Mouse (Mus musculus) heart, adult 8-10 months (tissue): ENCODE measurements at regions not wholly inside any gene's neighbourhood (a gene's known extent, or its start where the extent isn't known, plus 50 kb on each side); places are given as distances from the start of the nearest gene placed in this dataset.
"Not testable (repeated sequence)": the region's sequence is repeated elsewhere in the genome, so short reads cannot be mapped to it uniquely, and the experiment has no call there.

Experiments used
- DNase-seq: peaks from one replicate; pipeline ENCODE4 v3.0.0; 2022; ENCODE audit warnings: low spot score

- no peak for DNase-seq
These were observed 745.1 kb upstream of the Gm19410 start for GRCm38 (mm10) chr8:35020480-35020879.

DNA sequence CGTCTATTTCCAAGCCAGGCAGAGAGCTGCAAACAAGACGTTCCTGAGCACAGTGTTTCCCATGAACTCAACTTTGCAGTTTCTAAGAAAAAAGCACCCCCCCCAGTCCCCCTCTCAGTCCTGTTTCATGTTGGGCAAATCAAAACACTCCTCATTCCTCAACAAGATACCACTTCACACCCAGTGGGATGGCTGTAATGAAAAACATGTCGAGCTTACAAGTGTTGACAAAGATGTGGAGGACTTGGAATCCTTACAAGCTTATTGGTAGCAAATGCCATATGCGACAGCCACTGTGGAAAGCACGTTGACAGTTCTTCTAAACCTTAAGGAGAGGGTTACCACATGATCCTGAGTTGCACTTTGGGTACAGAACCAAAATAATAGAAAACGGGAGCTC, 742.9 kb upstream of the Gm19410 start:
- DNase-seq: no peak

DNA sequence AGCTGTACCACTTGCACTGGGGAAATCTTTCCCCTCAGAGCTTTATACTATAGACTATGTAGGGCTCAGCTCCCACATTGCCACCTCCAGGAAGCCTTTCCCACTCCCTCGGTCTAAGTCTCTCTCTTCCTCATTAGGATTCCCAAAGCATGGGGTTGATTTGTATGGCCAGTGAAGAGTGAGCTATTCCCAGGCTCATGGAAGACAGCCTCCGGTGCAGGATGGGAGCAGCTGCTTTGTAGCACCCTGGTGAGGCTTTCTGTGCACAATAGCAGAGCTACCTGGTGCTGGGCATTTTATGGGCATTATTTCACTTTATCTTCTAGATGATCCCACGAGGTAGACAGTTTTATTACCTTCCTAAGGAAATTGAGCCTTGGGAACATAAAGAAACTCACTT, 717.8 kb upstream of the Gm19410 start:
- DNase-seq: no peak

DNA sequence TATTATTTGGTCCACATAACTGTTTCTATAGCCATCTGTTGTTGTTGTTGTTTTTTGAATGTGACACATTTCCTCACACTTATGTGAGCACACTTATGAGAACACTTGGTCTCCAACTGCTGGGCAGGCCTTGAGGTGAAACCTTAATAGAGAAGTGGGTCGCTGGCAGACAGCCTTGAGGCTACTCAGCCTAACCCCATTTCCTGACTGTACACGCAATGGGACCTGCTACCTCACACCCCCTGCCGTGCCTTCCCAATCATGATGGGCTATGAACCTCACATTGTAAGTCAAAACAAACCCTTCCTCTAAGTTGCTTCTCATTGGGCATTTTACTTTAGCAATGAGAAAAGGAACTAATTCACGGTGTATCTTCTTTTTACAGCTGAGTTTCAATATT, 712.1 kb upstream of the Gm19410 start:
- no peak for DNase-seq

DNA sequence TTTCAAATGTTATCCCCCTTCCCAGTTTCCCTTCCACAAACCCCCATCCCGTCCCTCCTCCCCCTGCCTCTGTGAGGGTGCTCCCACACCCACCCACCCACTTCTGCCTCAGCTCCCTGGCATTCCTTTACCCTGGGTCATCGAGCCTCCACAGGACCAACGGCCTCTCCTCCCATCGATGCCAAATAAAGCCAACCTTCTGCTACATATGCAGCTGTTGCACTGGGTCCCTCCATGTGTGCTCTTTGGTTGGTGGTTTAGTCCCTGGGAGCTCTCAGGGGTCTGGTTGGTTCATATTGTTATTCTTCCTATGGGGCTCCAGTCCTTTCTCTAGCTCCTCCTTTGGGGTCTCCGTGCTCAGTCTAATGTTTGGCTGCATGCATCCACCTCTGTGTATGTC, 704.5 kb upstream of the Gm19410 start:
- no peak for DNase-seq

- DNase-seq: no peak
These were observed 697.4 kb upstream of the Gm19410 start for GRCm38 (mm10) chr8:35068228-35068627.

DNA sequence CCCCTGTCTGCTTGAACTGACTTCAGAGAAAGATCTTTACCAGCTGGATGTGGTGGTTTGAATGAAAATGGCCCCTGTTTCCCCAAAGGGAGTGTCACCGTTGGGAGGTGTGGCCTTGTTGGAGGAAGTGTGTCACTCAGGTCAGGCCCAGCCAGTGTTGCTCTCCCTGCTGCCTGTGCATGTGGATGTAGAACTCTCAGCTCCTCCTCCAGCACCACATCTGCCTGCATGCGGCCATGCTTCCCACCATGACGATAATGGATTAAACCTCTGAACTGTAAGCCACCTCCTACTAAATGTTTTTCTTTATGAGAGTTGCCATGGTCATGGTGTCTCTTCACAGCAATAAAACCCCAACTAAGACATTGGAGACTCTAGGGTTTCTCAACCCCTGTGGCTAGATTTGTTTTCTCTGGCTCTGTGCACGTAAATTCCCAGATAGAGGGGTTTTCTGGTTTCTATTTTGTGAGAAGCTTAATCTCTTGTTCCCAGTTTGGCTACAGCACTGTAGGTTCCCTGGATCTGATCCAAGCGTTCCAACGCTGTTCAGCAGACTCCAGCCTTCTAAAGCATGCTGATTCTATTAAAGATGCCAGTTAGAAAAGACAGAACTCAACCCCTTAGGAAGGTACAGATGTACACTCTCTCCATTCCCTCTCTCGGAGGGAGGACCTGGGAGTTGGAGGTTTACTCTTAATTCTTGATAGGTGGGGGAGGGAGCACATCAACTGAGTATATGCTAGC, 695.2 kb upstream of the Gm19410 start:
- DNase-seq: peak; percentile 28

DNA sequence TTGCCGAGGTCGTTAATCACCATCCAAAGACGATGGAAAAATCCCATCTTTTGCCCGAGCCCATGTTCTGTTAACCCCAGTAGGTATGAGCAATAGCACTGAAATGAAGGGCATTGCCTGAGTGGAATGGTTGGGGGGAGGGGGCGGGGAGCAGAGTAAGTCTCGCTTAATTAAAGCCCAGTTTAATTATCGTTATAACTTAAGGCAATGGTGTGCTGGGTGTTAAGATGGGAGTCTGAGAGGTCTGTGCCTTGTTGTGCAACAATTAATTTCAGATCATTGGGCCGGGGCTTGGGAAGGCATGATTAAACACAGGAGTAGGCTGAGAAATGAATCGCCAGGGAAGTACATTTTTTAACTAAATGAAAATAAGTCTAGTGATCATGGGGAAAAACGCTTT, 689.6 kb upstream of the Gm19410 start:
- DNase-seq: no peak

DNA sequence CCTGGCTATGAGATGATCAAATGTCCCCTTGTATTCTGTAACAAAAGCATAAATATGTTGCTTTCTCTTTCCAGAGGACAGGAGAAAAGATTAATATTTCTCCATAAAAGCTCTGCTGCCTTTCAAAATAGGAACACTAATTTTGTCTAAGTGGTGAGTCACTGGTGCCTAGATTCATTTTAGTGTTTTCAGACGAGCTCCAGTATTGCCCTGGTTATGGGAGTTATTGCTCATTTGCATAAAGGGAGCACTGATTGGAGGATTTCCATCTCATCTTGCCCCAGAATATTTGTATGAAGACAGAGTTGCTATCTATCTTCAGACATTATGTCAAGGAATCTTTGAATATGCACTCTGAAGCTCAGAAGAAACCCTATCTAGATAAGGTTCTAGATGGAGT, 682.4 kb upstream of the Gm19410 start:
- no peak for DNase-seq

DNA sequence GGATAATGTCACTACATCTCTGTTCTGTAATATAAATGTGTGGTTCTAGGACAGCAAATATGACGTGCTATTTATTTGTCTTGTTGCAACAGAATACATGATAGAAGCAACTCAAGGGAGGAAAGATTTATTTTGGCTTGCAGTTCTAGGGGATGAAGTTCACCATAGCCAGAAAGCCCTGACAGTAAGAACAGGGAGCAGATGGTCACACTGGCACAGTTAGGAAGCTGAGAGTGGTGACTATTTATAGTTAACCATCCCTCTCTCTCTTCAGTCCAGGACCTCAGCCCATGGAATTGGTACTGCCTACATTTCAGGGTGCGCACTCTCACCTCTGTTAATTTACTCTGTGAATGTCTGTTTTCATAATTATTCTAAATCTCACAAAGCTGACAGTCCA, 678.5 kb upstream of the Gm19410 start:
- no peak for DNase-seq

DNA sequence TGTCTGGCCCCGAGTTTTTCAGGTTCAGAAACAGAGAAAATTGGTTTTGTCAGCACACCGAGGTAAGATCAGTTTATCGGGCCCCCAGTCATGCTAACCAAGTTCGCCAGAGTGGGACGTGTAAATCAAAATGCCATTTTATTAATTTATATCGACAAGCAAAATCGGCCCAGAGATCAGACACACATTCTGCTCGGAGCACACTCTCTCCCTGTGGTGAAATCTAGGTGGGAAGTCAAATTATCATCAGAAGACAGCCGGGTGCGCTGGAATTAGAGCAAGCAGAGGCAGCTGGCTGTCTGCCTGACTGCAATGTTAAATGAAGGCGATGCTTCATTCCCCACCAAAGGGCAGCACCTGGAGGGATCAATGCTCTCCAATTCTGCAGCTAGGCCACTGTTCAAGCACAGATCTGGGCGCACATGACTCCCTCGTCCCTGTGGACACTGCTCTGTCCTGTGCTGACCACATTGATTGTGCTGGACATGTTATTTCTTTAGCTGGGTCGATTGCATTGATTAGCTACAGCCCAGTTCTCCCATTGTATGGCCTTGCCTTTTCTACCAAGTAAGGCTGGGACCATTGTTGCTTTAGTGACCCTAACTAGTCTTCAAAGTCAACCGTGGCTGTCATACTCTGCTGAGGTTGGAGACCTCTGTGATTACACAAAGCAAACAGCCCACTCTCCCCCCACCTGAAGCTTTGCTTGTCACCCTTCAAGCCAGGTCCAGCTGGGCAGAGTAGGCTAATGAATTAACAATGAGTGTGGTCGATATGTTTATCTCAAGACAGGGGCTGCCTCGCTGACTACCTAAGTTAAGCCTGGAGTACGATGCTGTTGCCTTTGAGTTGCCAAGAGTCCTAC, 677.0 kb upstream of the Gm19410 start:
- no peak for DNase-seq

DNA sequence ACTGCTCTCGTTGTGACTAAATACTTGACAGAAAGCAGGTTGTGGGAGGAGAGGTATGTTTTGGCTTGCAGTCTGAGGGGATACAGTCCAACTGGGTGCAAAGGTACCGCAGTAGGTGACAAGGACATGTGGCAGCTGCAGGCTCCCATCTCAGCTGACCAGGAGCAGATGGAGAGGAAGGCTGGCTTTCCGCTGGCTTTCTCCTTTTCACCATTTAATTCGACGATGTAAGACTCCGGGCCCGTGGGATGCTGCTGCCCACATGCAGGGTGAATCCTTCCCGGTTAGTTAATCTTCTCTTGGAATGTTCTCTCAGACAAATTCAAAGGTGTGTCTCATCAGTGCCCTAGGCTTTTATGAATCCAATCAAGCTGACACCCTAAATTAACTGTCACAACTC, 676.1 kb upstream of the Gm19410 start:
- no peak for DNase-seq

- no peak for DNase-seq
These were observed 663.9 kb upstream of the Gm19410 start for GRCm38 (mm10) chr8:35101701-35102100.

GRCm38 (mm10) chr8:35102102-35102501, 663.5 kb upstream of the Gm19410 start:
- DNase-seq: not testable (repeated sequence)

DNA sequence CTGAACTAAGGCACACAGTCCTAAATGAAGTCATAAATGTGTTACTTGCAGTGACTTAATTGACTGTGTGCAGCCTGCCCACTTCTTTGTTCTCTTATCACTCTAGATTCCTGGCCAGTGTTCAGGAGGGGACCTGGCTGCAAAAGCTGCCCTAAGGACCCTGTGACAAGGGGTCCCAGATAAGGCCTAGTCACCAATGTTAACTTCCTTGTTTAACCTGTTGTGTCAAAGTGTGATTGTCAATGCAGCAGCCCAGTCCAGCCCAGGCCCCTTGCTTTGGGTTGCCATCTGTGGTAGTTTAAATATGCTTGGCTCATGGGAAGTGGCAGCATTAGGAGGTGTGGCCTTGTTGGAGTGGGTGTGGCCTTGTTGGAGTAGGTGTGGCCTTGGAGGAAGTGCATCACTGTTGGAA, 661.1 kb upstream of the Gm19410 start:
- DNase-seq: not testable (repeated sequence)

DNA sequence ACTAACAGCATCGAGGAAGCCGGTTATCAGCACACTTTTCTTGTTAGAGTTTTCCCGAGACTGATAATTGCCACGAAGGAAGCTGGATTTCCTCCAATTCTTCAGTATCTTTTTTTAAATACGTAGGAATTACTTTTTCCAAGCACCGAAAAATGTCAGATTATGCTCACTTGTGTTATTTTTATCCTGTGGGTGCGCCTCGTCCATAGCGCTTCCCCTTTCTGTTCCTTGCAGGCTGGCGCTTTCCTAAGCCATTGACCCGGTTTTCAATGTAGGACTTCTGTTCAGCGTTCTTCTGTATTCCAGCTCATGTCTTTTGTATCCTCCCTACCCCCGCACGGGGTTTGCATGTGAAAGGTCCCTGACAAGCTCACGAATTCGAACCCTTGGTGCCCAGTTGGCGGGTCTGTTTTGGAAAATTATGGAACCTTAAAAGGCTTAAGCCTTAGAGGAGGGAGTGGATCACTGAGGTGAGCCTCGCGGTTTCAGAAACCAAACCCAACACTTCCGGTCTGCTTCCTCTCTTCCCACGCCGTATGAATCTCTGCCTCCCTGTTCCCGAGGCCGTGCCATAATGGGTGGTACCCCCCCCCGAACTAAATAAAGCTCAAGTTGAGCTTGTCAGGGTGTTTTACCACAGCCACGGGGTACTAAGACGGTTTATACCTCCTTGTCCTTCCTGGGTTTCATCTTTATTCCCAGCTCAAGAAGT, 655.9 kb upstream of the Gm19410 start:
- peak; percentile 9 for DNase-seq

DNA sequence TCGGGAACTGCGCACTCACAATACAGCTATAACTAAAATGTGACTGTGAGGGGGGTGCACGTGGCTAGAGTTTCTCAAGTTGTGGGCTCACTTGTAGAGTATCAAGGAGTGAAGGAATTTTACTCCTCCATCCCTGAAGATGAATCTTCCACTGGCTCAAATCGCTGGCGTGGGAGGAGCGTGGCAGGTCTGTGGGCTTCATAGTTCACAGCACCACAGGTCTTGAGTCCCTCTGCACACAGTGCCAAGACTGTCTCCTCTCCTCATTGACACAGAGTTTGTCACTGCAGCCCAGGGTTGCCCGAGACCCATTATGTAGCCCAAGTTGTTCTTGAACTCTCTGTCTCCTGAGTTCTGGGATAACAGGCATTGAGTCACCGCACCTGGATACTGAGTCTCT, 655.3 kb upstream of the Gm19410 start:
- no peak for DNase-seq

GRCm38 (mm10) chr8:35111130-35111529, 654.5 kb upstream of the Gm19410 start:
- no peak for DNase-seq

DNA sequence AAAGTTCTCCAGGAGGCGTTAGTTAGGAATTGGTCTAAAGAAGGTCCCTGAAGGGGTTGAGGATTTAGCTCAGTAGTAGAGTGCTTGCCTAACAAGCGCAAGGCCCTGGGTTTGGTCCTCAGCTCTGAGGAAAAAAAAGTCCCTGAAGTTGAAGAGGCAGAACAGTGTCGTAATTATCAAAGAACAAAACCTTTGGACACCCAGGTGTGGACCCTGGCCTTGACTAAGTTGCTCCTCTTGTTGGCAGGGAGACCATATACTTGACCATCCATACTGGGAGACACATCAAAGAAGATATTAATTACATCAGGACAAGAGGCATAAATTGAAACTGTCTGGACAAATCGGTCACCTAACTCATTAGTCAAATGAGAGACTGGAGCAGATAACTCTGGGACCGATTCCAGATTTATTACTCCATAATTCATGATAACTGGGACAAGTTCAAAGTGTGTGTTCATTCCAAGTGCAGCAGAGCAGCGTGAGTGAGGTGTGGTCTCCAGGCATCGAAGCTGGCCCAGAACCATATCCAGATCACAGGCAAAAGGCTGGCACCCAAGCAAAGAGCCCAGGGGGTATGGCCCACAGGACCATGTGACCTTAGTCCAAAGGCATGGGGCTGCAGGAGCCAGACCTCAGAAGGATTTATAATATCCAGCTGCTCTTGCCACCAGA, 652.9 kb upstream of the Gm19410 start:
- no peak for DNase-seq

GRCm38 (mm10) chr8:35114031-35114430, 651.6 kb upstream of the Gm19410 start:
- DNase-seq: peak; percentile 18

DNA sequence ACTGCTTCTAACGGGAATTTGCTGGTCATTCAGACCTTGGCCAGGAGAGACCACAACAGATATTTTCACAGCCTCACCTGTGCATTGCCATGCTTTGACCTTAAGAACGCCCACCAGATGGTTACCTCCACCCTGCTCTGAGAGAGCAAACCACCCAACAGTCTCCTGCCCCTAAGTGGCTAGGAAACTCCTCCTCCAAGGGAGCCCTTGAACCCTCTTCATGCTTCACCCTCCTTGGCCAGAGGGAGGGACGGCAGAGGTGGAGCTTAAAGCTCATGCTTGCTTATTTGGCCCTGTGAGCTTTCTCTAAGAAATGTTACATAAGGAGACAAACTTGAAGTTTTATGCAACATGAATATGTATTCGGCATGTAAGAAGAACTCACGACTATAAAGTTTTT, 645.0 kb upstream of the Gm19410 start:
- no peak for DNase-seq

DNA sequence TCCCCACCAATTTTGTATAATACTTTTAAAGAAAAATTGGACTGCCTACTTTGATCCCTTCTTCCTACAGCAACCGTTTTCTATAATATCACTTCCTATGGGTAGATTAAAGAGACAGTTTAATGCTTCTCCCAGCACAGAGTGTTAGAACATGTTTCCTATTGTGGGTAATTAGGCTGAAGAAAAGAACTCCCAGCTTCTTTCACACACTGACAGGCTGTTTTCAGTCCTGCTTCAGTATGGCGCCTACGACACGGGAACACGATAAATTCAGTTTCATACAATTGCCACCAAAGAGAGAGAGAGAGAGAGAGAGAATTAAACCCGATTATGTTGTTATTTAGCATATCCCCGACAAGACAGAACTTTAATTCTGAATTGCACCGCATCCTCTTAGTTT, 644.5 kb upstream of the Gm19410 start:
- DNase-seq: no peak
